Mouse (Mus musculus): ENCODE results near the gene Muc15. TPM values are rescaled to one million over a fixed set of nuclear protein-coding genes. Genes with fewer than 3 reads are reported as not detected.

The Muc15 gene
- total and polyA plus RNA-seq, 2 experiments from 2014 or later: not detected

DNA sequence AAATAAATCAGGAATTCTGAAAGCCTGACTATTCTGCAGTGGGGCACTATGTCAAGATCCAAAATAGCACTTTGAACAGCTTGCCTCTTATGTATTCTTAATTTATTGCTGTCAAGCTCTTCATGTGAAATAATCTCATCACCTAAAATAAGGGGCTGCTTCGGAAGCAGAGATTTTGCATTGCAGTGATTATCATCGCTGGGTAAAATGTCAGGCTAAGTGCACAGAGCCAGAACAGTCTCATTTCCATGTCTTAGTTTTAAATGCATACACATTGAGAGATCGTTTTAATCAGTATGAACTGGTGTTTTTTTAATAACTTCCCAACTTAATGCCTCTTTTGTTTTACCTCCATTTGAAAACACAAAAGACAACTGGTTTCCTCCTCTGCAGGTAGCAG lies 66.3 kb downstream of the Muc15 start:
- Histone ChIP-seq H3K9me3 (replicated peaks; ENCODE audit: control insufficient read depth, low read length) (no peaks in the 10 kb centered on the region), H3K36me3 (replicated peaks; ENCODE audit: control insufficient read depth, insufficient read depth, low read length) (no peaks in the 10 kb centered on the region), H3K27ac (ENCODE audit: low read depth) (no peak overlapping the region), H3K4me3 (ENCODE audit: low read depth, low read length) (no peak overlapping the region), H3K27me3 (ENCODE audit: control insufficient read depth, insufficient read depth, low read length) (no peaks in the 10 kb centered on the region), H3K4me2 (ENCODE audit: low read depth, low read length) (no peak overlapping the region), H3K4me1 (ENCODE audit: control insufficient read depth, insufficient read depth) (no peaks in the 10 kb centered on the region), H3K9ac (replicated peaks; ENCODE audit: low read depth, low read length) (no peak overlapping the region)
- ATAC-seq (ENCODE audit: insufficient read depth, low read depth) (no peak), DNase-seq (ENCODE audit: low spot score) (no peak)
- TF ChIP-seq CTCF (IDR thresholded peaks at IDR 0.05; ENCODE audit: low read depth) (no peak), EP300 (IDR thresholded peaks at IDR 0.05; ENCODE audit: low read depth) (no peak)
- 61% methylated on average over 3 of the region's 3 CpGs for WGBS

Other genes with a start within 250 kb of the Muc15 start
- not detected in 2 replicates for gene Slc5a12, start 124.0 kb upstream of the Muc15 start, total RNA-seq (2014; rRNA removed; ENCODE audit: low replicate concordance)
- gene Slc5a12, start 124.0 kb upstream of the Muc15 start, polyA plus RNA-seq (2015; fragmentation: Nextera tagmentation; extraction: Ambion mirVana): not detected in 2 replicates
- not detected in 2 replicates for gene Ano3, start 229.6 kb downstream of the Muc15 start, total RNA-seq (2014; rRNA removed; ENCODE audit: low replicate concordance)
- gene Ano3, start 229.6 kb downstream of the Muc15 start, polyA plus RNA-seq (2015; fragmentation: Nextera tagmentation; extraction: Ambion mirVana): 0.18 and 0.25 TPM in 2 replicates